Mouse (Mus musculus): ENCODE measurements around the gene Cbln4. TPM values are rescaled to one million over a fixed set of nuclear protein-coding genes. Genes with fewer than 3 reads are reported as not detected.

Cbln4 gene
- polyA plus RNA-seq, 1 experiment from 2014 or later = 0.10 TPM

GRCm38 (mm10) chr2:171994240-171994639 lies 49.0 kb downstream of the Cbln4 start:
- no peak overlapping the region for H3K9ac ChIP-seq (ENCODE audit: low read depth, low read length)
- no peaks in the 10 kb centered on the region for H3K27me3 ChIP-seq (replicated peaks; ENCODE audit: control insufficient read depth, insufficient read depth, low read length)
- H3K4me1 ChIP-seq (ENCODE audit: control insufficient read depth, insufficient read depth, low read length) = 0 out of 2 replicates have a peak, but pooled peaks cover 4% of the 10 kb centered on the region
- no peak for ATAC-seq
- no peaks in the 10 kb centered on the region for H3K9me3 ChIP-seq (ENCODE audit: control insufficient read depth, low read length)
- no peak overlapping the region for H3K4me2 ChIP-seq (ENCODE audit: low read depth, low read length)
- WGBS = 64% methylated on average over 5 of the region's 5 CpGs
- H3K36me3 ChIP-seq (ENCODE audit: control insufficient read depth, insufficient read depth, low read length) = no peaks in the 10 kb centered on the region
- H3K4me3 ChIP-seq (ENCODE audit: low read length) = no peak overlapping the region
- H3K27ac ChIP-seq (ENCODE audit: low read length) = no peak overlapping the region

- Histone ChIP-seq H3K36me3 (ENCODE audit: control insufficient read depth, insufficient read depth, low read length) (no peaks in the 10 kb centered on the region), H3K27ac (ENCODE audit: low read length) (no peak overlapping the region), H3K9me3 (ENCODE audit: control insufficient read depth, low read length) (no peaks in the 10 kb centered on the region), H3K4me1 (ENCODE audit: control insufficient read depth, insufficient read depth, low read length) (no peaks in the 10 kb centered on the region), H3K4me2 (ENCODE audit: low read depth, low read length) (no peak overlapping the region), H3K4me3 (ENCODE audit: low read length) (no peak overlapping the region), H3K9ac (ENCODE audit: low read depth, low read length) (no peak overlapping the region), H3K27me3 (replicated peaks; ENCODE audit: control insufficient read depth, insufficient read depth, low read length) (no peaks in the 10 kb centered on the region)
- ATAC-seq = no peak
- WGBS = 43% methylated on average over 6 of the region's 6 CpGs
Observed at GRCm38 (mm10) chr2:171986686-171987085, 56.6 kb downstream of the Cbln4 start.

Other genes starting within 250 kb of the Cbln4 start
- gene Mc3r, start 205.0 kb upstream of the Cbln4 start, polyA plus RNA-seq (2015; fragmentation: Nextera tagmentation; extraction: Ambion mirVana) = not detected in 2 replicates